Mouse (Mus musculus) midbrain, embryonic 12.5 days (tissue): ENCODE data around the gene Cyb561. TPM values are rescaled to one million over a fixed set of nuclear protein-coding genes. Genes with fewer than 3 reads are reported as not detected.
A peak's percentile ranks its signal among the peaks of the same experiment; 100 is the strongest.

Experiments used
- ATAC-seq: fragments of 200-750 bp; cut with Nextera tagmentation; 2 replicates; pipeline ENCODE4 v1.8.0; 2017; ENCODE audit warnings: low read depth, moderate TSS enrichment, moderate library complexity; ENCODE audit not compliant: low FRiP score
- H3K27ac ChIP-seq: fragments of 300-500 bp; sonication (generic); replicated peaks from 2 replicates; pipeline ENCODE4 v1.5.1; 2016; ENCODE audit warnings: mild to moderate bottlenecking
- H3K27me3 ChIP-seq: fragments of 300-500 bp; sonication (generic); 2 replicates; pipeline ENCODE4 v1.6.1; 2016; ENCODE audit warnings: mild to moderate bottlenecking
- H3K36me3 ChIP-seq: fragments of 300-500 bp; sonication (generic); 2 replicates; pipeline ENCODE4 v1.6.1; 2016
- H3K4me1 ChIP-seq: fragments of 300-500 bp; sonication (generic); 2 replicates; pipeline ENCODE4 v1.6.1; 2016
- H3K4me2 ChIP-seq: fragments of 300-500 bp; sonication (generic); replicated peaks from 2 replicates; pipeline ENCODE4 v1.6.1; 2016; ENCODE audit warnings: mild to moderate bottlenecking, moderate library complexity
- H3K4me3 ChIP-seq: fragments of 300-500 bp; sonication (generic); 2 replicates; pipeline ENCODE4 v1.5.1; 2016; ENCODE audit warnings: mild to moderate bottlenecking
- H3K9ac ChIP-seq: fragments of 300-500 bp; sonication (generic); replicated peaks from 2 replicates; pipeline ENCODE4 v1.6.1; 2016; ENCODE audit warnings: mild to moderate bottlenecking, moderate library complexity
- H3K9me3 ChIP-seq: fragments of 300-500 bp; sonication (generic); 2 replicates; pipeline ENCODE4 v1.6.1; 2016; ENCODE audit warnings: mild to moderate bottlenecking
- WGBS: fragments of 180-500 bp; shearing (Covaris S2); methylation state at CpG from one replicate; pipeline ENCODE4 v1.1.7; 2016; 5-methylcytosine and 5-hydroxymethylcytosine counted together
- polyA plus RNA-seq: library from polyadenylated mRNA; unstranded; fragments of >200 nt; fragmentation: Nextera tagmentation; extraction: Ambion mirVana; gene quantifications from 2 replicates; pipeline ENCODE4 v1.2.1, GENCODE M21; 2016

Gene Cyb561
- polyA plus RNA-seq, 1 experiment from 2014 or later, result 13.2 TPM

DNA sequence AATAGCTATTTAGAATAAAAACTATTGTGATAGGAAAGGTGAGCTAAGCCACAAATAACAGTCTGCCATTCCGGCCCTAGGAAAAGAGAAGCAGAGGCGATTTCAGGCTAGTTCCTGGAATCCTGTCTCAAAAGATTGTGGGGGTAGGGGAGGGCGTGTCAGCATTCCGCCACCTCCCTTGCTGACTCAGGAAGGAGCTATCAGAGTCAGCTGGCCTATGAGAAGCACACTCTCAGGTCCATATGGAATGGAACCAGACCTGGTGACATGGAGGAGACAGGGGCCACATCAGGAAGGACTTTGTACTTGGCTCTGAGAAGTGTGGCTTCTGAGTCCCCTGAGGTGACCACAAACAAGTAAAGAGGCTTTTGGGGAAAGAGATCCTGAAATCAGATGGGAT, 2.6 kb downstream of the Cyb561 start:
- H3K4me3 ChIP-seq, result no peak overlapping the region
- H3K4me2 ChIP-seq, result no peak overlapping the region
- no peak overlapping the region for H3K9ac ChIP-seq
- no peaks in the 10 kb centered on the region for H3K9me3 ChIP-seq
- H3K27me3 ChIP-seq, result peaks cover 9% of the 10 kb centered on the region
- H3K4me1 ChIP-seq, result no peaks in the 10 kb centered on the region
- ATAC-seq, result no peak
- no peak overlapping the region for H3K27ac ChIP-seq
- 76% methylated on average over 4 of the region's 4 CpGs for WGBS
- H3K36me3 ChIP-seq, result no peaks in the 10 kb centered on the region

DNA sequence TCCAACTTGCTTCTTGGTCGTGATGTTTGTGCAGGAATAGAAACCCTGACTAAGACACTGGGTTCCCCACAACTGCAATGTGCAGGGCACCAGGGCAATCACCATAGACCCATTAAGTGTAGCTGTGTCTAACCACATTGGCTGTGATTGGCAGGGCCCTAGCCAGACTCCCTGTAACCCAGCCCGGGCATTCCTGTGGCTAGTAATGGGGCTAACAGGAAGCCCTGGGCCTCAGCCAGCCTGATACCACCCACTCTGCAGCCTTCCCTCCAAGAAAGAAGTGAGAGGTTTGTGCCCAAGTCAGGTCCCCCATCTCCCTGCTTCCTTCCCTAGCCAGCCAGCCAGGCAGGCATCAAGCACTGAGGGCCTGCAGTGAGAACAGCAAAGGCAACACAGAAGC, 4.9 kb downstream of the Cyb561 start:
- H3K27me3 ChIP-seq, result peaks cover 32% of the 10 kb centered on the region
- no peaks in the 10 kb centered on the region for H3K36me3 ChIP-seq
- peaks cover 11% of the 10 kb centered on the region; the same call in 1 of the 2 replicates for H3K4me1 ChIP-seq
- H3K4me3 ChIP-seq, result no peak overlapping the region
- no peak overlapping the region for H3K4me2 ChIP-seq
- WGBS, result 82% methylated on average over 2 of the region's 2 CpGs
- no peak overlapping the region for H3K27ac ChIP-seq
- no peak overlapping the region for H3K9ac ChIP-seq
- no peaks in the 10 kb centered on the region for H3K9me3 ChIP-seq
- ATAC-seq, result no peak

DNA sequence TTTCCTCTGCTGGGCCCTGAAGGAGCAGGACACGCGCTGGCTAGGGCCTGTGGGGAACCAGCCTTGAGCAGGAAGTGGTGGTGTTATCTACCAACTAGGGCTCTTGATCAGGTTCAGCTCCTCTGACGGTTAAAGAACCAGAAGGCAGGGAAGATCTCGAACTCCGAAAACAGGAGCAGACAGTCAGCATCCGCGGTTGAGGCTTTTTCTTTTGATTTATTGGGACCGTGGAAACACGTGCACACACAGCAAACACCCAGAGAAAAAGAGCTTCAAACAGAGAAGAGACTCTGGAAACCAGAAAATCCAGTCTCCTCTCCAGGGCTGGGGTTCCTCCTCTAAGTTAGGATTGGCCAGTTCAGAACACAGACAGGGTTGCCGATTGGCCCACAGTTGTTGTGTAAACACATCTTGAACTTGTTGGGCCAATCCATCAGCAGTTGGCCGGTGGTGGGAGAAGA, 6.4 kb downstream of the Cyb561 start:
- no peaks in the 10 kb centered on the region for H3K9me3 ChIP-seq
- 54% methylated on average over 11 of the region's 11 CpGs for WGBS
- H3K27me3 ChIP-seq, result peaks cover 46% of the 10 kb centered on the region
- no peak overlapping the region for H3K27ac ChIP-seq
- no peak overlapping the region for H3K4me3 ChIP-seq
- H3K4me1 ChIP-seq, result peaks cover 11% of the 10 kb centered on the region; the same call in 1 of the 2 replicates
- H3K9ac ChIP-seq, result no peak overlapping the region
- no peaks in the 10 kb centered on the region for H3K36me3 ChIP-seq
- H3K4me2 ChIP-seq, result no peak overlapping the region
- ATAC-seq, result no peak

DNA sequence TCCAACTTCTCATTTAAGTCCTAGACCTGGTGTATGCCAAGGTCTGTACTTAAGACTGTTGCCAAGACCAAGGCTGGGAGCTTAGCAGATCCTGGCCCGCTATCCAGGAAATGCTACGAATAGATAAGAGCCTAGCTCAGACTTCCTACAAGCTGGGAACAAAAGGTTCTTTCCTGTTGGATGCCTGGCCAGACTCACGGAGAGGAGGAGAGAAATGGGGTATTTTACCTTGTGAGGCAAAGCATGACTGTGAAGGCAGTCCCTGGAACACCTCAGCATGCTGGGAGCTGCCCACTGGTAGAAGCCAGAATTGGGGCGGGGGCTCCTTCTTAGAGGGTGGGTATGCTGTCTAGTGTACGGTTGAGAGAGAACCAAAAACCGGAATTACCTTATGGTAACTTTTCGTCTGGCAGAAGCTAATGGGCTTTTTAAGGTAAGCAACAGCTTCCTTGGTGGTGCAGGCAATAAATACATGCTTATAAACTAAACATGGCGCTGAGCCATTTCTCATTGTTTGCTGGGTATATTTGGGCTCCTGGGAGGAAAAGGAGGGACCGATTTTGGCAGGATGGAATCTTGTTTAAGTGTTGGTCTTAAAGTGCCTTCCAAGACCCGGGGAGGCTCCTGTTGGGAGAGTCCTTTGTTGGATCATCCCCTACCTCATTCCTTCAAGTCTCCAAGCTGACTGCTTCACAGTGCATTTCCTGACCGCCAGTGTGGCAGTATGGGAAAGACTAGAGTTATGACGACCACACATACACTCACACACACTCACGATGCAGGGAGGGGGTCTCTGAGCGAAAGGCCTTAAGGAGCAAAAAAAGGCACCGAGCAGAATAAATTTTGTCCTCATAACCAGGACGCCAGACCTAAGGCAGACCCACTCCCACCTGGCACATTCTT, 8.1 kb downstream of the Cyb561 start:
- whole genome bisulfite sequencing, result 81% methylated on average over 16 of the region's 16 CpGs
- Histone ChIP-seq H3K36me3 (no peaks in the 10 kb centered on the region), H3K4me3 (peak overlapping the region; percentile 74), H3K9me3 (no peaks in the 10 kb centered on the region), H3K27me3 (peaks cover 56% of the 10 kb centered on the region), H3K4me2 (peak overlapping the region; percentile 94), H3K9ac (0 out of 2 replicates have a peak overlapping the region, but pooled peaks have one; percentile 54), H3K4me1 (peaks cover 11% of the 10 kb centered on the region; the same call in 1 of the 2 replicates), H3K27ac (no peak overlapping the region)
- no peak for ATAC-seq

DNA sequence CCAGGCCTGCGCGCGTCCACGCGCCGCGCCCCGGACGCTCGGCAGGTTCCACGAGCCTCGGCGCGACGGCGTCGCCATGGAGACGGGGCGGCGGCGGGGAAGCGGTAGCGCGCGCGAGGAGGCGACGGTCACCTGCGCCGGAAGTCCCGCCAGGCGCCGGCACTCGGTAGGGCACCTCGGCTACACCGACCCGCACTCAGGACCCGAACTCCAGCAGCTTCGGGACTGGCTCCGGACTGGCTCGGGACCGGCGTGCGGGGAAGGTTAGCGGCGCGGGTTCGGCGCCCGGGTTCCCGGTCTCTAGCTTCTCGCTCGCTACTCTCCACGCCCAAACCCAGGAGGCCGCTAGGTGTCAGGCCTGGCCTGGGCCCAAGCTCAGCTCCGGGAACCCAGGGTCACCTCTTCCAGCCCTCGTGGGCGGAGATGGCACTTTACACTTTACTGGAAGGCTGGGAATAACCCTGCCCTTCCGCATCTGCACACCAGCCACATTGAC, 9.0 kb downstream of the Cyb561 start:
- Histone ChIP-seq H3K9me3 (no peaks in the 10 kb centered on the region), H3K36me3 (no peaks in the 10 kb centered on the region), H3K4me3 (peak overlapping the region; percentile 74), H3K4me2 (peak overlapping the region; percentile 94), H3K4me1 (peaks cover 11% of the 10 kb centered on the region; the same call in 1 of the 2 replicates), H3K9ac (peak overlapping the region; percentile 54), H3K27me3 (peaks cover 63% of the 10 kb centered on the region), H3K27ac (no peak overlapping the region)
- 2% methylated on average over 59 of the region's 59 CpGs for WGBS
- ATAC-seq, result peak; percentile 78

DNA sequence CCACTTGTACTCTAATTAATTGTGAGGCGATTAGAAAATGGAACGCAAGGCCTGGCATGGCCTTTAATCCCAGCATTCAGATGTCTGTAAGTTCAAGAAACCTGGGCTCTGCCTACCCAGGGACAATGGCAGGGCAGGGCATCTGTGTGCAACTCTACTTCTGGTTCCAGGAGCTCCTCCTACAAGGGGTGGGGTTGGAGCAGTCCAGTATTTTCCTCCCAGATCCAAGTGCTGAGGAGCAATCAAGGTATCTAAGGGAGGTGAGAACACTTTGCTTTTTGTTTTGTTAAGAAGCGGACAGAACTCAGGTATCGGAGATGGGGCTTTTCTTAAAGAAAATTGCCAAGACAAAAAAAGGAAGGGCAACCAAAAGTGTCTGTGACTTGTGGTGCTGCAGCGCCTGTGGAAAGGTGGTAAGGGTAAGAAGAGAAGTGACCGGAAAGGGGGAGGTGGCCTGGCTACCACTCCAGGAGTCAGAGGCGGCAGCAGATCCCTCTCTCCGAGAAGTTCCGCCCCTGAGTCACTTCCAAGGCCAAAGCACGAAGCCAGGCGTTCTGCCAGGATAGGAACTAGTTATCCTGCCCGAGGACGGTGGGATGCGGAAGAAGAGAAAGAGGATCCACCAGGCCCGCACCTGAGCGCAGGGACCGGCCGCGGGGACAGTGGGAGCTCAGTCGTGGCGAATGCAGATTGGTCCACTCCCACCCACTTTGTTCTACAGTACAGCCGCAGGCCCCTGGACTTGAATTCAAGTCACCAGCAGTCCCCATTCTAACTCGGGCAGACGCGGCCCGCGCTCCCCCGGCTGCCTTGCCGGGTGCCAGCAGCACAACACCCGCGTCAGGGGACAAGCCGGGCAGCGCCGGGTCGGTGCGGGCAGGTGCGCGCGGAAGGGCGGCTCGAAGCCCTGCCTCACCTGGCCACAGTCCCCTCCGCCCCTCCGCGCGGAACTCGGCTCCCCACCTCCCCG, 9.7 kb downstream of the Cyb561 start:
- WGBS, result 6% methylated on average over 47 of the region's 47 CpGs
- peak overlapping the region; percentile 74 for H3K4me3 ChIP-seq
- H3K9me3 ChIP-seq, result no peaks in the 10 kb centered on the region
- H3K27ac ChIP-seq, result no peak overlapping the region
- ATAC-seq, result no peak; the same call in 1 of the 2 replicates
- no peaks in the 10 kb centered on the region for H3K36me3 ChIP-seq
- peaks cover 65% of the 10 kb centered on the region for H3K27me3 ChIP-seq
- peak overlapping the region; percentile 54 for H3K9ac ChIP-seq
- H3K4me2 ChIP-seq, result peak overlapping the region; percentile 94
- H3K4me1 ChIP-seq, result peaks cover 11% of the 10 kb centered on the region; the same call in 1 of the 2 replicates

DNA sequence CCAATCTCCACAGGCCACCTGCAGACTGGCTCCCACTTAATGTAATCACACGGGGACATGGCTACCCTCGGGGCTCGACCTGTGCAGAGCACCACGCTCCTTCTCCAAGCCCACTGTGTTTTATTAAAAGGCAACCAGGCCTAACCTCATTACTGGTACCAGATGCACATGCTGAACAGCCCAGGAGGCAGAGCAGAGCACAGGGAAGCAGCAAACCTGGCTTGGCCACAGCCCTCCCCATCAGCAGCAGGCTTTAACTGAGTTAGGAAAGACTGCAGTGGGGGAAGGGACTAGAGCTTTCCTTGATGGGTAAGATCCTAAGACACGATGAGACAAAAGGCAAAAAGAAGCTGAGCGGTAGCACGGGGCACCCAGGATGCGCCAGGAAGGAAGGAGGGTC, 11.2 kb downstream of the Cyb561 start:
- H3K27me3 ChIP-seq, result peaks cover 62% of the 10 kb centered on the region
- WGBS, result 63% methylated on average over 8 of the region's 8 CpGs
- H3K9me3 ChIP-seq, result no peaks in the 10 kb centered on the region
- no peak overlapping the region for H3K4me3 ChIP-seq
- no peak overlapping the region for H3K27ac ChIP-seq
- H3K36me3 ChIP-seq, result no peaks in the 10 kb centered on the region
- H3K4me2 ChIP-seq, result no peak overlapping the region
- H3K9ac ChIP-seq, result no peak overlapping the region
- H3K4me1 ChIP-seq, result peaks cover 11% of the 10 kb centered on the region; the same call in 1 of the 2 replicates
- no peak for ATAC-seq

DNA sequence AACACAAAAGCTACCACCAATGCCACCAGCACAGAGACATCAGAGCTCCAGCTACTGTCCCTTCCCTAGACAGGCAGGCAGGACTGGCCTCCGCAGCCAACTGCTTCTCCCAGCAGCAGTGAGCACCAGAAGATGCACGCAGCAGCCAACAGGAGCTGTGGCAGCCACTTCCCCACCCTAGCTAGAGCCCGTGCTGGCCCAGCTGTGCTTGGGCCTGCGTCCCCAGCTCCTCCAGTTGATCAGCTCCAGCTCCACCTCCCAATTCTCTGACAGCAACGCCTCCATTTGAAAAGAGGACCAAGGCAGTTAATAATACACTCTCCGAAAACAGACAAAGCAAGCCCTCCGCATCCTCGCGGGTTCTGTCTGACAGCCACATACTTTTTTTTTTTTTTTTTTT, 14.4 kb downstream of the Cyb561 start:
- Histone ChIP-seq H3K9me3 (no peaks in the 10 kb centered on the region), H3K4me3 (no peak overlapping the region), H3K4me1 (peaks cover 9% of the 10 kb centered on the region; the same call in 1 of the 2 replicates), H3K9ac (0 out of 2 replicates have a peak overlapping the region, but pooled peaks have one; percentile 0), H3K27me3 (peaks cover 46% of the 10 kb centered on the region), H3K4me2 (no peak overlapping the region), H3K36me3 (no peaks in the 10 kb centered on the region), H3K27ac (no peak overlapping the region)
- WGBS, result 63% methylated on average over 9 of the region's 9 CpGs
- ATAC-seq, result no peak

DNA sequence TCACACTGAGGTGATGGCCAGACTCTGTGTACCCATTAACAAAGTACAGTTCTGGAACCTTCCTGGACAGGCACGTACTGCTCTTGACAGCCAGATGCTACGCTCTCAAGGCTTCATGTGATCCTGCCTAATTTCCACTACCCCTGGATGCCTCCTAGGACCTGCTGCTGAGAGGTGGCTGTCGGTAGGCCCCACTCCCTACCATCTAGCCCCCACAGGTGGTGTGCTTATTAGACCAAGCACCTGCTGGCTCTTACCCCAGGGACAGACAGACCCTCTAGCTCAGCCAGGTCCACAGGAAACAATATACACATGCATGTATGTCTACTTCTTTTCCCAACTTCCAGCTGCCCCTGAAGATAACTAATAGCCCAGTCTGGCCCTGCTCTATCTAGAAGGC, 16.2 kb downstream of the Cyb561 start:
- Histone ChIP-seq H3K27me3 (peaks cover 29% of the 10 kb centered on the region), H3K9me3 (no peaks in the 10 kb centered on the region), H3K4me3 (no peak overlapping the region), H3K36me3 (no peaks in the 10 kb centered on the region), H3K4me1 (peaks cover 6% of the 10 kb centered on the region; the same call in 1 of the 2 replicates), H3K9ac (no peak overlapping the region), H3K27ac (no peak overlapping the region), H3K4me2 (no peak overlapping the region)
- WGBS, result 95% methylated on average over 3 of the region's 3 CpGs
- no peak for ATAC-seq

DNA sequence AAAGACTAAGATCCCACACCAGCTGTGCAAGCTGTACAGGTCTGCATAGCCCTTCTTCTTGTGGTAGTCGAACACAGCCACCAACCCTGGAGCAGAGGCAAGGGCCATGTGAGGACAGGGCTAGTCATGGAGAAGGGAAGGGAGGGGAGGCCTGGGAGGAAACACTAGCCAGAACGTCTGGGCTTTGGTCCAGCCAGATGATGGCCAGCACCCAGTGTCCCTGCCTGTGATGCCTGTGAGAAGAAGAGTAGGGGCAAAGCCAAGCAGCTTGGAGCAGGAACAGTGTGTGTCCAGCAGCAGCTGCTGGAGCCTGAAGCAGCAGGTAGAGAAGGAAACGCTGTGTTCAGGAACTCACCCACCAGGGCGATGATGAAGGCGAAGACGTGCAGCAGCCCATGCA, 16.9 kb downstream of the Cyb561 start:
- H3K9ac ChIP-seq, result no peak overlapping the region
- H3K4me1 ChIP-seq, result peaks cover 6% of the 10 kb centered on the region; the same call in 1 of the 2 replicates
- WGBS, result 89% methylated on average over 6 of the region's 6 CpGs
- H3K4me2 ChIP-seq, result no peak overlapping the region
- H3K9me3 ChIP-seq, result no peaks in the 10 kb centered on the region
- no peak for ATAC-seq
- H3K36me3 ChIP-seq, result no peaks in the 10 kb centered on the region
- no peak overlapping the region for H3K27ac ChIP-seq
- H3K4me3 ChIP-seq, result no peak overlapping the region
- peaks cover 22% of the 10 kb centered on the region; the same call in 1 of the 2 replicates for H3K27me3 ChIP-seq

DNA sequence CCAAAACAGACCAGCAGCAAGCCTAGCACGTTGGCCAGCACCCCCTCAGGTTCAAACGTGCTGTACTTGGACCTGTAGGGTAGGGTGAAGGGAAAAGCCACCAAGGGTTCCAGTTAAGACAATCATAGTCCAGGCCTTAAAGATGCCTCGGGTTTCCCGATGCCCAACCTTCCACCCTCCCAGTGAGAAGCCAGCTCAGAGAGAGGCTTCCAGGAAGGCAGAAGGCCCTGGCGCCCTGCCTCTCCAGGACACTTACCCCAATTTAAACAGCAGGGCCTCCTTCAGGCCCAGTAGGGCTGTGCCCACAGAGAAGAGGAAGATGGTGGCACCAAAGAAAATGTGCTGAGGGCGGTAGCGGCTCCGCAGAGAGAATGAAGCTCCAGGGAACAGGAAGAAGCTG, 17.6 kb downstream of the Cyb561 start:
- H3K4me3 ChIP-seq, result no peak overlapping the region
- no peak overlapping the region for H3K4me2 ChIP-seq
- H3K27ac ChIP-seq, result no peak overlapping the region
- ATAC-seq, result no peak
- 89% methylated on average over 8 of the region's 8 CpGs for WGBS
- peaks cover 17% of the 10 kb centered on the region; the same call in 1 of the 2 replicates for H3K27me3 ChIP-seq
- peaks cover 6% of the 10 kb centered on the region; the same call in 1 of the 2 replicates for H3K4me1 ChIP-seq
- no peak overlapping the region for H3K9ac ChIP-seq
- no peaks in the 10 kb centered on the region for H3K36me3 ChIP-seq
- H3K9me3 ChIP-seq, result no peaks in the 10 kb centered on the region
